Mouse (Mus musculus) midbrain, embryonic 15.5 days (tissue): Measurements from ENCODE around the gene Cercam. TPM values are rescaled to one million over a fixed set of nuclear protein-coding genes. Genes with fewer than 3 reads are reported as not detected.
"Not testable (repeated sequence)": the region's sequence is repeated elsewhere in the genome, so short reads cannot be mapped to it uniquely, and the experiment has no call there.

Source experiments
- ATAC-seq: fragments of 200-750 bp; cut with Nextera tagmentation; replicated peaks from 2 replicates; pipeline ENCODE4 v1.8.0; 2017; ENCODE audit warnings: moderate TSS enrichment
- H3K27ac ChIP-seq: fragments of 300-500 bp; sonication (generic); 2 replicates; pipeline ENCODE4 v1.5.1; 2015; ENCODE audit warnings: mild to moderate bottlenecking, inconsistent platforms
- H3K27me3 ChIP-seq: fragments of 300-500 bp; sonication (generic); replicated peaks from 2 replicates; pipeline ENCODE4 v1.6.1; 2015; ENCODE audit warnings: inconsistent platforms
- H3K36me3 ChIP-seq: fragments of 300-500 bp; sonication (generic); replicated peaks from 2 replicates; pipeline ENCODE4 v1.6.1; 2015; ENCODE audit warnings: inconsistent platforms
- H3K4me1 ChIP-seq: fragments of 300-500 bp; sonication (generic); 2 replicates; pipeline ENCODE4 v1.6.1; 2015; ENCODE audit warnings: inconsistent platforms
- H3K4me2 ChIP-seq: fragments of 300-500 bp; sonication (generic); 2 replicates; pipeline ENCODE4 v1.6.1; 2015; ENCODE audit warnings: inconsistent platforms, mild to moderate bottlenecking, moderate library complexity
- H3K4me3 ChIP-seq: fragments of 300-500 bp; sonication (generic); 2 replicates; pipeline ENCODE4 v1.5.1; 2015; ENCODE audit warnings: mild to moderate bottlenecking, inconsistent platforms
- H3K9ac ChIP-seq: fragments of 300-500 bp; sonication (generic); 2 replicates; pipeline ENCODE4 v1.6.1; 2015; ENCODE audit warnings: mild to moderate bottlenecking, inconsistent platforms
- H3K9me3 ChIP-seq: fragments of 300-500 bp; sonication (generic); 2 replicates; pipeline ENCODE4 v1.6.1; 2016; ENCODE audit warnings: inconsistent platforms
- WGBS: fragments of 180-500 bp; shearing (Covaris S2); methylation state at CpG from one replicate; pipeline ENCODE4 v1.1.7; 2015; ENCODE audit warnings: mixed read lengths; 5-methylcytosine and 5-hydroxymethylcytosine counted together
- polyA plus RNA-seq: library from polyadenylated mRNA; unstranded; fragments of >200 nt; fragmentation: Nextera tagmentation; extraction: Ambion mirVana; gene quantifications from 2 replicates; pipeline ENCODE4 v1.2.1, GENCODE M21; 2015

Gene Cercam
- polyA plus RNA-seq, 1 experiment from 2014 or later = 18.1 TPM

DNA sequence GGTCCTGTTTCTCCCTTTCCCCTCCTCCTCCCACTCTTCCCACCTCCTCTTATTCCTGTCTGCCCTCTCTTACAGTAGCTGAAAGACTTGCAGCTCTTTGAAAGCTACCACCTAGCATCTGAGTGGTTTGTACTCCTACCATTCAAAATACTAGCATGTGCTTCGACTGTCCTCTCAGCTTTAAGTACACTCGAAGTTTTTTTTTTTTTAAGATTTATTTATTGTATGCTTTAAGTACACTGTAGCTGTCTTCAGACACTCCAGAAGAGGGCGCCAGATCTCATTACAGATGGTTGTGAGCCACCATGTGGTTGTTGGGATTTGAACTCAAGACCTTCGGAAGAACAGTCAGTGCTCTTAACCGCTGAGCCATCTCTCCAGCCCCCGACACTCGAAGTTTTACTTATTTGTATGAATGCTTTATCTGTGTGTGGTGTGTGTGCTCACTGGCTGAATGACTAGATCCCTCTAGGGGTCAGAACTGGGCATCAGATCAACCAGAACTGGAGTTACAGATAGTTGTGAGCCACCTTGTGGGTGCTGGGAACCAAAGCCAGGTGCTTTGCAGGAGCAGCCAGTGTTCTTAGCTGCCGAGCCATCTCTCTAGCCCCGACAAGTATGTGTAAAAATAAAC lies 17.8 kb downstream of the Cercam start:
- not testable (repeated sequence) for H3K9me3 ChIP-seq, H3K27ac ChIP-seq, H3K4me2 ChIP-seq, H3K4me3 ChIP-seq, ATAC-seq, H3K9ac ChIP-seq, H3K36me3 ChIP-seq, H3K27me3 ChIP-seq
- WGBS = 86% methylated on average over 9 of the region's 9 CpGs
- peaks cover 21% of the 10 kb centered on the region for H3K4me1 ChIP-seq

DNA sequence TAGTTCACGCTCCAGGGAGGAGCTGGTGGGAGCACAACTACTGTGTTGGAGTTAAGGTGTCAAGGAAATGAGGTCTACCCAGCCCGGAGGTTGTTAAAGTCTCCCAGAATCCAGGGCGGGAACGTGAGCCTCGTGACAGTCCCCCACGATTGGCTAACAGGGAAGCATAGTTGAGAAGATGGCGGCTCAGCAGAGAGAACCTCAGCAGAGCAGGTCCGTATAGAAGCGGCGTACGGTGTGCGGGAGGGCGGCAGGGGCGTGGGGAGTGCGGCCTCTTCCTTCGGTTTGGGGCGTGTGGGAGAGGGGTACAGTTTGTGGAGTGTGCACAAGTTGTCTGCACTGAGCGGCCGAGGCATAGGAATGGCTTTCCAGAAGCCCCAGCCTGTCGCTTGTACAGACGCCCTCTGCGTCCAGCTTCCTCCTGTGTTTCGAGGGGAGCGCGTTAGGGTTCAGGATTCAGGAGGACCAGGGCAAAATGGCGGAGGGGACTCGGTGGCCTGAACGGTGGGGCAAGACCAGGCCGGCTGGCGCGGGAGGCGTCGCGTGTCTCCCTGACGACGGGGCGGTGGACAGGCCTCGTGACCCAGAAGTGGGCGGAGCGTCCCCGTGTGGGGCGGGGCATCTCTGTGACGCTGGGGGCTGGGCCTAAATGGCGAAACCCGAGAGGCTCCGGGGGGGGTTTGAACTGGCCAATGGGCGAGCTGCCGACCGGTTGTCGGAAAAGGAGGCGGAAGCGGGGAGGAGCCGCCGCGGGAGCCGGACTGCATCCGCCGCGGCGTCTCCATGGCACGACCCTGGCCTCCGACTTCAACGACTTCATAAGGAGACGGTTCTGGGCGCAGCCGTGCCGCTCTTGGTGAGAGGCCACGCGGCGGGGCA lies 20.3 kb downstream of the Cercam start, which contains the start of gene Odf2:
Gene Odf2 (plus strand): TSS at position 156 of the 879 bp plus-strand sequence.
- Histone ChIP-seq H3K27ac (peak within 1 kb of the TSS; percentile 84), H3K9me3 (no peaks in the 10 kb centered on the region), H3K9ac (peak within 1 kb of the TSS; percentile 87), H3K4me2 (peak within 1 kb of the TSS; percentile 97), H3K4me1 (peaks cover 21% of the 10 kb centered on the region), H3K36me3 (peaks cover 18% of the 10 kb centered on the region; the same call in 1 of the 2 replicates), H3K27me3 (no peaks in the 10 kb centered on the region), H3K4me3 (peak within 1 kb of the TSS; percentile 81)
- WGBS = under 1% methylated on average over 70 of the region's 70 CpGs
- peak; percentile 92 for ATAC-seq

DNA sequence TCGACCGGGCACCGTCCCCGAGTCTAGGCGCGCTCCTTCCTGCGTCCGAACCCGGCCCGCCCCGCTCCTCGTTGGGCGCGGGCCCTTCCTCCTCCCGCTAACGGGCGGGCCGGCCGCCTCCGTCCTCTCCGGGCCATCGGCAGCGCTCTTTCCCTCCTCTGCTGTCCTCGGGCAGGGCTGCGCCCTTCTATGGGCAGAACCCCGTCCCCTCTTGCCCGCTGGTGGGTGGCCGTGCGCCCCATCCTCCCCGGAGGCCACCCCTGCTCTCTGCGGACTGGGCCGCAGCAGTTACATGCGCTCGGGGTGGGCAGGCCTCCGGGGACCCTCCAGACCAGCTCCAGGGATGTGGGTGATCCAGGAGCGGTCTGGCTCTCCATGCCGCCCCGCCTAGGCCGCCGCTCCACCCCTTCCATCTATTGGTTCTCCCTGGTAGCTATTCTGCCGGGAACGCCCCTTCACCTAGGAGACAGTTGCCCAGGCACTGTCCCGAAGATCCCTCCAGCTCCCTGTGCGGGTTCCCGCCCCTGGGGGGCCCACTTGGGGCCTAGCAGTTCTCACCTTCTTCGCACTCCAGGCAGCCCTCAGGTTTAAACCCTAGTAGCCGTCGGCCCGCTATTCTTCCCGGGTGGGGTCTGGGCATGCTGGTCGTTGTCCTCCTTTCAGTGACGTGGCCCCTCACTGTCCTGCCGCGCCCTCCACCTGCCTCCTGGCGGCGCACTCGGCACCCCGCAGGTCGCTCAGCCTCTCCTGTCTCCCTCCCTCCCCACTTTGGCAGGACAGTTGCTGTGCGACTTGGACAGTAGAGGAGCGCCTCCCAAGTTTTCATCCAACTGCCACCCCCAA lies 21.2 kb downstream of the Cercam start:
- peaks cover 21% of the 10 kb centered on the region for H3K4me1 ChIP-seq
- H3K36me3 ChIP-seq = peaks cover 26% of the 10 kb centered on the region; the same call in 1 of the 2 replicates
- no peaks in the 10 kb centered on the region for H3K27me3 ChIP-seq
- peak overlapping the region; percentile 84 for H3K27ac ChIP-seq
- peak overlapping the region; percentile 97 for H3K4me2 ChIP-seq
- H3K9me3 ChIP-seq = no peaks in the 10 kb centered on the region
- H3K4me3 ChIP-seq = peak overlapping the region; percentile 81
- under 1% methylated on average over 59 of the region's 61 CpGs for WGBS
- ATAC-seq = peak; percentile 85
- H3K9ac ChIP-seq = peak overlapping the region; percentile 87

DNA sequence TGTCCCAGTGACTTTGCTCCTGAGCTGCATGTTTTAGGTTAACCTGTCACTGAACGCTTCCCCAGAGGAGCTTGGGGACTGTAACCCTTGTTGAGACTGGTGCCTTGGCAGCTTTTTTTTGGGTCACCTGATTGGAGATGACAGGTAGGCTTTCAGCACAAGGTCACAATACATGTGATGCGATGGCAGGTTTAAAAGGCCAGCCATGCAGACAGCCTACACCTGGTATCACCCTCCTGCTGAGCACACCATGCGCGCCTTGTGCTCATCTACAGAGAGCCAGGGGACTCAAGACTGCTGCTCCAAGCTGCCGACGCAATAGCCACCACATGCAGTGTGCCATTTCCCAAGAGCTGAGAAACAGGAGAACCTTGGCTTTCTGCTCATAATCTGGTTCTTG lies 22.8 kb downstream of the Cercam start:
- WGBS = 96% methylated on average over 6 of the region's 6 CpGs
- Histone ChIP-seq H3K9ac (no peak overlapping the region), H3K4me3 (no peak overlapping the region), H3K4me1 (peaks cover 21% of the 10 kb centered on the region), H3K27ac (no peak overlapping the region), H3K27me3 (no peaks in the 10 kb centered on the region), H3K9me3 (no peaks in the 10 kb centered on the region), H3K36me3 (peaks cover 39% of the 10 kb centered on the region; the same call in 1 of the 2 replicates), H3K4me2 (no peak overlapping the region; the same call in 1 of the 2 replicates)
- ATAC-seq = no peak

DNA sequence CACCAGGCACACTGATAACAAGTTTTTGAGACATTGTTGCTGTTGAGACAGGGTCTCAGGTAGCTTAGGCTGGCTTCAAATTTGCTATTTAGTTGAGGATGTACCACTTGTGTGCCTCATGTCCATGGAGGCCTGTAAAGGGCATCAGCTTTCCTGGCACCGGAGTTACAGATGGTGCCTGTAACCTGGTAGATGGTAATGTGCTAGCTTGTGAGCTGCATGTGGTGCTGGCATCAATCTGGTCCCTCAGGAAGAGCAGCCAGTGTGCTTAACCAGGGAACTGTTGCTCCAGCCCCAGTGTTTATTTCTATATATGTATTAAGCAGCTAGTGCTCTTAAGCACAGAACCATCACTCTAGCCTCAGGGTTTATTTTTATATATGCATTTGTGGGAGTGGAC lies 27.1 kb downstream of the Cercam start:
- Histone ChIP-seq H3K27ac (no peak overlapping the region), H3K27me3 (no peaks in the 10 kb centered on the region), H3K36me3 (peaks cover 69% of the 10 kb centered on the region), H3K4me1 (peaks cover 6% of the 10 kb centered on the region), H3K4me2 (no peak overlapping the region), H3K4me3 (no peak overlapping the region), H3K9ac (no peak overlapping the region), H3K9me3 (no peaks in the 10 kb centered on the region)
- 100% methylated on average over 1 of the region's 1 CpGs for WGBS
- no peak for ATAC-seq

DNA sequence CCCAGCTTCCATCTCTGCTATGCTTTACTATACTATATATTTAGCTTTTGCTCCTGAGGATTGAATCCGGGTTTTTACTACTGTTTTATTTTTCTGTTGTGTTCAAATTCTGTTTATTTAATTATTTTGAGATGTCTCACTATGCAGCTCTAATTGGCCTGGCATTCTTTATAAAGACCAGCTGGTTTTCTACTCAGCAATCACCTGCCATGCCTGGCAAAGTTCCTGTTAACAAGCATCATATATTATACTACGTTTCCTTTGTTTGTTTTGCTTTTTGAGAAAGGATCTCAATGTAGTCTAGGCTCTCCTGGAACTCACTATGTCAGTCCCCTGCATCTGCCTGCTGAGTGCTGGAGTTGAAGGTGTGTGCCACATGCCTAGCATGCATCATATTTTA lies 28.4 kb downstream of the Cercam start:
- H3K36me3 ChIP-seq = peaks cover 82% of the 10 kb centered on the region
- no peaks in the 10 kb centered on the region for H3K27me3 ChIP-seq
- no peaks in the 10 kb centered on the region for H3K9me3 ChIP-seq
- no peak overlapping the region for H3K27ac ChIP-seq
- H3K9ac ChIP-seq = no peak overlapping the region
- H3K4me2 ChIP-seq = no peak overlapping the region
- no peak for ATAC-seq
- WGBS = 89% methylated on average over 2 of the region's 2 CpGs
- no peak overlapping the region for H3K4me3 ChIP-seq
- no peaks in the 10 kb centered on the region for H3K4me1 ChIP-seq

DNA sequence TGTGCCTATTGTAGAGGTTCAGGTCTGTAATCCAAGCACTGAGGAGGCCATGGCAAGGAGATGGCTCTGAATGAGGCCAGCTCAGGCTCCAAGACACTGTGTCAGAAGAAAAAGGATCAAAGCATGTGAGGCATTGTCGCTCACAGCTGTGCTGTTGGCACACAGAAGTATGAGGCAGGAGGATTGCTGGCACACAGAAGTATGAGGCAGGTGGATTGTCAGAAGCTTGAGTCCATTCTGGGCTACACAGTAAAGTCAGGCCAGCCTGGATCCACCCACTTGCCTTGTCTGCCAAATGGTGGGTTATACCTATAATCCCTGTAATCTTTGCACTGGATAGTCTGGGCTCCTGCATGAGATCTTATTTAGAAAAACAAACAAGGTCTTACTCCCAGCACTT lies 29.1 kb downstream of the Cercam start:
- H3K36me3 ChIP-seq = peaks cover 82% of the 10 kb centered on the region

DNA sequence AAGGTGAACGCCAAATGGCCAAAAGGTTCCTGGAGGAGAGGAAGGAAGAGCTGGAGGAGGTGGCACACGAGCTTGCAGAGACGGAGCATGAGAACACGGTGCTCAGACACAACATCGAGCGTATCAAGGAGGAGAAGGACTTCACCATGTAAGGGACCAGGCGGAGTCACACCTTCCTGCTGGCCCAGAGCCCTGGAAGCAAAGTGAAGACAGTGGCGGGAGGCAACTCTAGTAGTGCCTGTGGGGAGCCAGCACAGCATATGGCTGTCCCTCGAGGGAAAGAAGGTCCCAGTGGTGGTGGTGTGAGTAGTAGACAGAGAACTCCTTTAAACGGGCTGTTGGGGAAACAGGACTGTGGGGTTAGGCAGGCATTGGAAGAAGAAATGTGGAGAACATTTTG lies 33.2 kb downstream of the Cercam start:
- Histone ChIP-seq H3K36me3 (peaks cover 80% of the 10 kb centered on the region), H3K4me1 (no peaks in the 10 kb centered on the region), H3K9ac (no peak overlapping the region), H3K27ac (no peak overlapping the region), H3K4me3 (no peak overlapping the region), H3K9me3 (no peaks in the 10 kb centered on the region), H3K27me3 (no peaks in the 10 kb centered on the region), H3K4me2 (no peak overlapping the region)
- no peak for ATAC-seq
- WGBS = 89% methylated on average over 10 of the region's 10 CpGs

More for the DNA sequence above, 29.1 kb downstream of the Cercam start:
- Histone ChIP-seq H3K4me2 (no peak overlapping the region), H3K9ac (no peak overlapping the region), H3K9me3 (no peaks in the 10 kb centered on the region), H3K27me3 (no peaks in the 10 kb centered on the region), H3K4me1 (no peaks in the 10 kb centered on the region), H3K4me3 (no peak overlapping the region), H3K27ac (no peak overlapping the region)
- 83% methylated on average over 1 of the region's 1 CpGs for WGBS
- no peak for ATAC-seq

DNA sequence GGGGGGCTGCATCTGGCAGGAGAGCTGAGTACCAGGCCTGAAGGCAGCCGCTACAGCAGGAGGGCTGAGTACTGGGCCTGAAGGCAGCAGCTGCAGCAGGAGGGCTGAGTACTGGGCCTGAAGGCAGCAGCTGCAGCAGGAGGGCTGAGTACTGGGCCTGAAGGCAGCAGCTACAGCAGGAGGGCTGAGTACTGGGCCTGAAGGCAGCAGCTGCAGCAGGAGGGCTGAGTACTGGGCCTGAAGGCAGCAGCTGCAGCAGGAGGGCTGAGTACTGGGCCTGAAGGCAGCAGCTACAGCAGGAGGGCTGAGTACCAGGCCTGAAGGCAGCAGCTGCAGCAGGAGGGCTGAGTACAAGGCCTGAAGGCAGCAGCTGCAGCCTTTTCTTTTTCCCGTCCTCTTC lies 39.2 kb downstream of the Cercam start:
- H3K4me3 ChIP-seq, H3K4me1 ChIP-seq, H3K9me3 ChIP-seq, H3K27me3 ChIP-seq, H3K9ac ChIP-seq, H3K27ac ChIP-seq, ATAC-seq, H3K4me2 ChIP-seq: not testable (repeated sequence)
- peaks cover 52% of the 10 kb centered on the region for H3K36me3 ChIP-seq
- 78% methylated on average over 2 of the region's 2 CpGs for WGBS

DNA sequence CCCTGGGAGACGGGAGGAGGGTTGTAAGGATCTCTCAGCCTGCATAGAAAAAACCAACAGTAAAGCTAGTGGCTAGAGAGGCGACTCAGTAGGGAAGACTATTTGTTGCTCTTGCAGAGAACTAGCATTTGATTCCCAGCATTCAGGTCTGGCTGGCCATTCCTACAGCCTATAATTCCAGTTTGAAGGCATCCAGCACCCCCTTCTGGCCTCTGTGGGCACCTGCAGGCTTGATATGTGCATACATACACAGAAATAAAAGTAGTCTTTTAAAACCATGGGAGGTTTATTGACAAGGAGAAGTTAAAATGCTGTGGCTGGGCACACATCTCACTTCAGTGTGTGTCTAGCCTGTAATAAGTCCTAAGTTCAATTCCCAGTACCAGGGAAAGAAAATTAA lies 41.1 kb downstream of the Cercam start:
- Histone ChIP-seq H3K4me2 (no peak overlapping the region), H3K4me3 (no peak overlapping the region), H3K4me1 (no peaks in the 10 kb centered on the region), H3K9me3 (no peaks in the 10 kb centered on the region), H3K36me3 (peaks cover 49% of the 10 kb centered on the region), H3K27ac (no peak overlapping the region), H3K27me3 (no peaks in the 10 kb centered on the region), H3K9ac (no peak overlapping the region)
- no peak for ATAC-seq
- 85% methylated on average over 2 of the region's 2 CpGs for WGBS

DNA sequence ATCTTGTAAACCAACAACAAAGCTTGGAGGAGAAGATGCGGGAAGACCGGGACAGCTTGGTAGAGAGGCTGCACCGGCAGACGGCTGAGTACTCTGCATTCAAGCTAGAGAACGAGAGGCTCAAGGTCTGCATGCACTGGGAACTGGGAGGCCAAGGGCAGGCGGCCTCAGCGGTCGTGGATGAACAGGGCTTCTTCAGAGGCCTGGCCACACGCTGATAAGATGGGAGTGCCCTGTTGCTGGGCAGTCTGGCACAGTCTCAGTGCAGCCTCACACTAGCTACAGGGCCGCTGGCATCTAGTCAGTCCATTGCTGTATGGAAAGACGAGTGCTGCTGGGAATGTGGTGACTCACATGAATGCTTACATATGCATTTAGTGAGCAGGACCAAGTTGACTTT lies 48.7 kb downstream of the Cercam start:
- Histone ChIP-seq H3K27me3 (no peaks in the 10 kb centered on the region), H3K9me3 (no peaks in the 10 kb centered on the region), H3K36me3 (peaks cover 73% of the 10 kb centered on the region), H3K4me2 (no peak overlapping the region), H3K4me1 (no peaks in the 10 kb centered on the region), H3K9ac (no peak overlapping the region), H3K27ac (no peak overlapping the region), H3K4me3 (no peak overlapping the region)
- 94% methylated on average over 11 of the region's 11 CpGs for WGBS
- ATAC-seq = no peak

DNA sequence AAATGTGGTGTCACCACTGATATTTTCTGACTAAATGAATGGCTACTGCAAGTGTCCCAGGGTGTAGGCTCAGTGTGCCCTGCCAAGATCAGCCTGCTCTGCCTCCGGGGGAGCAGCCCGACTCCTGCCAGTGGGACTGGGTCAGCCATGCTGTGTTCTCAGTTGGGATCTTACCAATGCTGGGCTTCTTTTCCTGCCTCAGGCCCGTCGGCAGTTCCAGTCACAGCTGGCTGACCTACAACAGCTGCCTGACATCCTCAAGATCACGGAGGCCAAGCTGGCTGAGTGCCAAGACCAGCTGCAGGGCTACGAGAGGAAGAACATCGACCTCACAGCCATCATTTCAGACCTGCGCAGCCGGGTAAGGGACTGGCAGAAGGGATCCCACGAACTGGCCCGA lies 53.0 kb downstream of the Cercam start:
- no peak for ATAC-seq
- H3K4me2 ChIP-seq = no peak overlapping the region
- H3K4me3 ChIP-seq = no peak overlapping the region
- no peak overlapping the region for H3K27ac ChIP-seq
- H3K4me1 ChIP-seq = no peaks in the 10 kb centered on the region
- no peak overlapping the region for H3K9ac ChIP-seq
- H3K9me3 ChIP-seq = no peaks in the 10 kb centered on the region
- H3K36me3 ChIP-seq = peaks cover 78% of the 10 kb centered on the region
- H3K27me3 ChIP-seq = no peaks in the 10 kb centered on the region
- 67% methylated on average over 11 of the region's 11 CpGs for WGBS
